Mouse (Mus musculus) lung, postnatal 14 days (tissue): ENCODE data around the gene Kcnc3.

Experiments used
- DNase-seq: peaks from one replicate; pipeline ENCODE4 v3.0.0; 2021

The Kcnc3 gene

GRCm38 (mm10) chr7:44571811-44572210 is 18.7 kb upstream of the Kcnc3 start:
- no peak for DNase-seq

DNA sequence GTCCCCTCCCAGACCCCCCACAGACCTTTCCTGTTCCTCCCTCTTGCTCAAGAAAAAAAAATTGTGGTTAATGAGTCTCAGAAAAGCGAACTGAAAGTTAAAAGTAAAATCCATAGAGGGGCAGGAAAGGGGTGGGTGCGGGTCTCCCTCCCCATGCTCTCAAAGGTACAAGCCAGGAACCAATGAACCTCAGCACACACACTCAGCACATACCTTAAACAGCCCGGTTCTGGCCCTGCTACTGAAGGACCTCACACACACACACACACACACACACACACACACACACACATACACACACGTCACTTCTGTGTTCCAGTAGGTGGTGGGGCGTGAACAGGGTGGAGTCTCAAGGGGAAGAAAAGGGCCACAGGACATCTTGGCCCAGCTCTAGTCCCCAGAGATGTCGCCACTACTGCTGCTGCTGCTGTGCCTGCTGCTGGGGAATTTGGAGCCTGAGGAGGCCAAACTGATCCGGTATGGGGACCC is 18.2 kb upstream of the Kcnc3 start, which contains the start of gene Napsa:
Gene Napsa, plus strand, starts transcription at position 168 of the 489 bp plus-strand sequence.
- peak; percentile 66 for DNase-seq

GRCm38 (mm10) chr7:44572956-44573484 is 17.4 kb upstream of the Kcnc3 start:
- no peak for DNase-seq

DNA sequence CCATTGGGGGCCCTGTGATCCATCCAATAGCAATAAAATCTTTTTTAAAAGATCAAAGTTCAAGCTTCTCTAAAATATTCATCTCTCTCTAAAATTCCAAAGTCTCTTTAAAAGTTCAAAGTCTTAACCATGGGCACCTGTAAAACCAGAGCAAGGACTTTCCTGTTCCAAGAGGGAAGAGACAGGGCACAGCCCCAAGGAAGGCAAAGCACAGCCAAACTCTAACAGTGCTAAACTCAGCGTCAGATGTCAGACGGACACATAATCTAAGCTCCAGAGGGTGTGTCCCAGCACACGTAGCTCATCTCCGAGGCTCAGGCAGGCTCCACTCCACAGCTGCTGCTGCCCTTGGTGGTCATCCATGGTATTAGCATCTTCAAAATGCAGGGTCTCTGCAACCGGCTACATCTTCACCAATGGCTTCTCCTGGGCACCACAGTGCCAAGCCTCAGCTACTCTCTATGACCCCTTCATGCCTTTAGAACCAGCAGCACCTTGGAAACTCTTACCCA is 14.1 kb upstream of the Kcnc3 start:
- no peak for DNase-seq

DNA sequence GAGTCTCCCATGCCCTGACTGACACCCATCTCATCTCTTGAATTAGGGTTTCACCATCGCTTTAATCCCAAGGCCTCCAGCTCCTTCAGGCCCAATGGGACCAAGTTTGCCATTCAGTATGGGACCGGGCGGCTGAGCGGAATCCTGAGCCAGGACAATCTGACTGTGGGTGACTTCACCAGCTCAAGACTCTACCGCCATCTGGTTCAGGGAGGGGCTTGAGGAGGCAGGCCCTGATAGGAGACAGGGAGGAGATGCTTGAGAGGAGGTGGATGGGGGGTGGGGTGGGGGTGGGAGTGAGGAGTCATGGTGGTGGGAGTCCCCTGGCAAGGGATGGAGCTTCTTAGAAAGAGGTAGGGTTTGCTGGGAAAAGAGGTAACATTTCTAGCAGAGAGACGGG is 8.8 kb upstream of the Kcnc3 start:
- no peak for DNase-seq

DNA sequence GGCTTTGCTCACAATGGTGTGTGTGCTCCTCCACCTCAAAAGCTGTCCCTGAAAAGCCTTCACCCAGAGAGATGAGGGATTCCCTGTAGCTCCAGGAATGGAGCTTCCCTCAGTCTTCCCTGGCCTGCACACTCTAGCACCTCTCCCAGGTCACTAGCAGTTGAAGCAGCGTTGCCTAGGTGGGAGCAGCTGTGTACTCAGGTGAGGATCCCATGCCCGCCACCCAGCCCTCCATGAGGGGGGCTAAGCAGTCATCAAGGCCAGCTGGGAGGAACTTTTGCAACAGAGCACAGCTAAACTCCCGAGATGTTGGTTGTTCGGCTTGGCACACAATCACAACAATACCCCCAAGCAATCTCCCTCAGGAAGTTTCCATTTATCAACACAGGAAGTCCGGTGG is 7.8 kb upstream of the Kcnc3 start:
- DNase-seq = no peak

- DNase-seq = peak; percentile 29
These were observed 7.3 kb upstream of the Kcnc3 start for GRCm38 (mm10) chr7:44583146-44583545.

DNA sequence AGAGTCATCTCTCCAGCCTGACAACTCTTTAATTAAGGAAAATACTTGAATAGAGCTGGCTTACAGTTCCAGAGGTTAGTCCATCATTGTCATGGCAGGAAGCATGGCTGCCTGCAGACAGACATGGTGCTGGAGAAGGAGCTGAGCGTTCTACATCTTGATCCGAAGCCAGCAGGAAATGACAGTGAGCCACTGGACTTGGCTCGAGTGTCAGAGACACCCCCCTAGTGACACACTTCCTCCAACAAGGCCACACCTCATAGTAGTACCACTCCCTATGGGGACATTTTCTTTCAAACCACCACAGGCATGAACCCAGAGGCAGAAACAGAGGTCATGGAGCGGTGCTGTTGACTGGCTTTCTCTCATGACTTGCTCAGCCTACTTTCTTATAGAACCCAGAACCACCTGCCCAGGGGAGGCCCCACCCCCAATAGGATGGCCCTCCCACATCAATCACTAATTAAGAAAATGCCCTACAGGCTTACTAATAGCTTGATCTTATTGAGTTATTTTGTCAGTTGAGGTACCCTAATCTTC is 6.1 kb upstream of the Kcnc3 start:
- DNase-seq = no peak

- no peak for DNase-seq
These were observed 5.5 kb upstream of the Kcnc3 start for GRCm38 (mm10) chr7:44584921-44585320.

- no peak for DNase-seq
These were observed 4.9 kb upstream of the Kcnc3 start for GRCm38 (mm10) chr7:44585606-44586005.

DNA sequence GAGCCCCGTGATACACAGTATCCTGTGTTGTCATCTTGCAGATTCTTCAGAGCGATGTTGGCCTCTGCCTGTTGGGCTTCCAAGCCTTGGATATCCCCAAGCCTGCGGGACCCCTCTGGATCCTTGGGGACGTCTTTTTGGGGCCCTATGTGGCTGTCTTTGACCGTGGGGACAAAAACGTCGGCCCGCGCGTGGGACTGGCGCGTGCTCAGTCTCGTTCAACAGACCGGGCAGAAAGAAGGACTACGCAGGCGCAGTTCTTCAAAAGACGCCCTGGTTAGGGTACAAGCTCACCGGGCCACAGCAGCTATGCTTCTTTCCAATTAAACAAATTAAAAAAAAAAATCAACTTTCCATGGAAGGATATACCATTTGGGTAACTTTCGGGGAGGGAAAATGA is 3.9 kb upstream of the Kcnc3 start:
- no peak for DNase-seq

- peak; percentile 54 for DNase-seq
These were observed 3.5 kb upstream of the Kcnc3 start for GRCm38 (mm10) chr7:44586930-44587329.

DNA sequence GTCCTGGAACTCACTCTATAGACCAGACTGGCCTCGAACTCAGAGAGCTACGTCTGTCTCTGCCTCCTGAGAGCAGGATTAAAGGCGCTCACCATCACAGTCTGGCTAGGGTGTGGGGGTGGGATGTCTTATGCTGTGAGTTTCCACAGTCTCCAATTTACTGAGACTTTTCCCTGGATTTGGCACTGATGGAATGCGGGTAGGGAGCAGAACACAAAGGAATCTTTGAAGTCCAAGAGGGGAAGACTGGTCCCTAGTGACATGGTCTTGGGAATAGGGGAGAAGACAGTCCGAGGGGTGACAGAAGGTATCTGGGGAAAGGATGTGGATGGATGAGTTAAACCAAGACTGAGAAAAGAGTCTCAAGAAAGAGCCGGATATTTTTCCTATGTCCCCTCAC is 2.8 kb upstream of the Kcnc3 start:
- no peak for DNase-seq

GRCm38 (mm10) chr7:44588338-44588737 is 2.1 kb upstream of the Kcnc3 start:
- DNase-seq = no peak

- DNase-seq = peak; percentile 78
These were observed 1.3 kb upstream of the Kcnc3 start for GRCm38 (mm10) chr7:44589149-44589548.

- no peak for DNase-seq
These were observed 518 bp upstream of the Kcnc3 start for GRCm38 (mm10) chr7:44589946-44590345.

DNA sequence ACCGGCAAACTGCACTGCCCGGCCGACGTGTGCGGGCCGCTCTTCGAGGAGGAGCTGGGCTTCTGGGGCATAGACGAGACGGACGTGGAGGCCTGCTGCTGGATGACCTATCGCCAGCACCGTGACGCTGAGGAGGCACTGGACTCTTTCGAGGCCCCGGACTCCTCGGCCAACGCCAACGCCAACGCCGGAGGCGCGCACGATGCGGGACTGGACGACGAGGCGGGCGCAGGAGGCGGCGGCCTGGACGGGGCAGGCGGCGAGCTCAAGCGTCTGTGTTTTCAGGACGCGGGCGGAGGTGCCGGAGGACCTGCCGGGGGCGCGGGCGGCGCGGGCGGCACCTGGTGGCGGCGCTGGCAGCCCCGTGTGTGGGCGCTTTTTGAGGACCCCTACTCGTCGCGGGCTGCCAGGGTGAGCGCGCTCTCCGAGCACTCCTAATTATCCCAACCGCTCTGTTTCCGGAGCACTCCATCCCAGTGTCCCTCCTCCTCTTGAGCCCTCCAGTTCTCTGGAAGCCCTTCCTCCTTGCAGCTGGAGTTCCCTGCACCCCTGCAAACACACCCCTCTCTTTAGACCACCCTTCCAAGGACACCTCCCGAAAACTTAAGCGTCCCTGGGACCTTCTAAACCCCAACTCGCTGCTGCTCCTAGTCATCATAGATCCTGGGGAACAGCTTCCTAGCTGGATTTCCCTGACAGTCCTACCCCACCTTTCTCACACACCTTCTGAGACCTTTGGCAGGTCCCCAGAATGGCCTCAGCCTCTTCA is 1.1 kb downstream of the Kcnc3 start:
- DNase-seq = no peak

- DNase-seq = no peak
These were observed 2.6 kb downstream of the Kcnc3 start for GRCm38 (mm10) chr7:44593051-44593450.

DNA sequence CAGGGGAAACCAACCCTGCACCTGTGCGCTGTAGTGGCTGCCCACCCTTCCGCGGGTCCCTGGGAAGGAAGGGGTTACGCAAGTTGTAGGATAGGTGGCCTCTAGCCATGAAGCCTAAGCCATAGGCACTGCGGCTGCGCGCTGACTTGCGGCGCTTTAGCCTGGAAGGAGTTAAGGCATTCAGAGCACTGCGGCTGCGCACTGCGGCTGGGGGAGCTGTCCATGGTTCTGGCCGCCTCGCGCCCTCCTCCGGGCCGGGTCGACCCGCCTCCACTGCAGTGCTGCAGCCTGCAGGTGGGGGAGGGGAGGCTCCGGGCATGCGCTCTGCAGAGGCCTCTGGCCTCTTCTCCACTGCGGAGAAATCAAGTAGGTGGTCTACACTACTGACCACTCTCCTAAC is 3.3 kb downstream of the Kcnc3 start:
- DNase-seq = peak; percentile 88

GRCm38 (mm10) chr7:44594291-44594690 is 3.8 kb downstream of the Kcnc3 start:
- DNase-seq = no peak

DNA sequence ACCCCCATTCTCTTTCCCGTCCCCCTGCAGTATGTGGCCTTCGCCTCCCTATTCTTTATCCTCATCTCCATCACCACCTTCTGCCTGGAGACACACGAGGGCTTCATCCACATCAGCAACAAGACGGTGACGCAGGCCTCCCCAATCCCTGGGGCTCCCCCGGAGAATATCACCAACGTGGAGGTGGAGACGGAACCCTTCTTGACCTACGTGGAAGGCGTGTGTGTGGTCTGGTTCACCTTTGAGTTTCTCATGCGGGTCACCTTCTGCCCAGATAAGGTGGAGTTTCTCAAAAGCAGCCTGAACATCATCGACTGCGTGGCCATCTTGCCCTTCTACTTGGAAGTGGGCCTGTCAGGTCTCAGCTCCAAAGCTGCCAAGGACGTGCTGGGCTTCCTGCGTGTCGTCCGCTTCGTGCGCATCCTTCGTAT is 4.7 kb downstream of the Kcnc3 start:
- DNase-seq = no peak

- no peak for DNase-seq
These were observed 5.6 kb downstream of the Kcnc3 start for GRCm38 (mm10) chr7:44596051-44596450.

DNA sequence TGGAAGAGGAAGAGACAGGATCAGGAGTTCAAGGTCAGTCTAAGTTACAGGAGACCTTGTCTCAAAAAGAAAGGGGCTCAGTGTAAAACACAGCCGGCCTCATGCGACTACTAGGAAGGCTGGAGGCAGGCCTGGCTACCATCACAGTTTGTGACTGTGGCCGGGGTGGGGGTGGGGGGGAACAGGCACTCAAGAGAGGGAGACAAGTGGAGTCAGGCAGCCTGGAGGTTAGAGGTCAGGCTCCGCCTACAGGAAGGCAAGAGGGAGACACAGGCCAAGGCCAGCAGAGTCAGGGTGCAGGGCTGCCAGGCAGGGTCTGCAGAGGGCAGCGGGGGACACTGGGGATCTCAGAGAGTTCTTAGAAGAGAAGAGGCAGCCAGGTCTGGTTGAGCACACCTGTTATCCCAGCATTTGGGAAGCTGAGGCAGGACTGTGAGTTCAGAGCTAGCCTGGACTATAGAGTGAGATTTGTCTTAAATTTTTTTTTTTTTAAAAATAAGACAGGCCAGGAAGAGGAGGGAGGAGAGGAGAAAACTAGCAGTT is 6.6 kb downstream of the Kcnc3 start:
- no peak for DNase-seq

DNA sequence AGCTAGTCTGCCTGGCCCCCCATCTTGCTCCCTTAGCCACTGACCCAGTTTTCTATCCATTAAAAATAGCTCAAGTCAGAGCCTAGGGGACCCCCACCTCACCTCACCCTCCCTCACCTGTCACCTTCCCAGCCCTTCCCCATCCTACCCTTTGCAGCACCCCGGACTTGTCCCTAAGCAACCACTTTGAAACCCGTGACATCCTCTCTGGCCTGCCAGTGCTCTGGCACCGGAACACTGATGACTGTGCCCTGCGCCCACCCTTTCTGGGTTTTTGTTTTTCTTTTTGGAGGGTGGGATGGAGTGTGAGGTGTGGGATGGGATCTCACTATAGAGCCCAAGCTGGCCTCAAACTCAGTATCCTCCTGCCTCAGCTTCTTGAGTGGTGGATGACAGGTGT is 7.2 kb downstream of the Kcnc3 start:
- no peak for DNase-seq
